Mouse (Mus musculus) MEL (cell line): ENCODE measurements around the gene Fam206a. TPM values are rescaled to one million over a fixed set of nuclear protein-coding genes. Genes with fewer than 3 reads are reported as not detected.

Experiments
- DNase-seq: peaks from one replicate; pipeline ENCODE4 v3.0.0; 2011; ENCODE audit warnings: low read depth, low spot score
- H3K27ac ChIP-seq: 2 replicates; pipeline ENCODE4 v1.5.1; 2012; ENCODE audit warnings: low read depth, mild to moderate bottlenecking, control low read depth, low read length, moderate library complexity; ENCODE audit not compliant: control insufficient read depth
- H3K27me3 ChIP-seq, 2 experiments: fragments of 150-350 bp in 1 of 2; sonication (generic) in 1 of 2; 2 replicates each; pipeline ENCODE4 v1.6.1; 2012; ENCODE audit warnings: low read length in 2 of 2, mild to moderate bottlenecking in 2 of 2, improper control_type of control experiment in 1 of 2, moderate library complexity in 1 of 2; ENCODE audit not compliant: insufficient read depth in 2 of 2, control insufficient read depth in 1 of 2
- H3K36me3 ChIP-seq, 2 experiments: 2 replicates each; pipeline ENCODE4 v1.6.1; 2012 to 2014; ENCODE audit warnings: low read length in 2 of 2, improper control_type of control experiment in 1 of 2, inconsistent platforms in 1 of 2, mild to moderate bottlenecking in 1 of 2; ENCODE audit not compliant: insufficient read depth in 2 of 2, control insufficient read depth in 1 of 2
- H3K4me1 ChIP-seq, 2 experiments: fragments of 150-350 bp in 1 of 2; sonication (generic) in 1 of 2; 2 replicates each; pipeline ENCODE4 v1.6.1; 2012; ENCODE audit warnings: low read length in 2 of 2, improper control_type of control experiment in 1 of 2, mild to moderate bottlenecking in 1 of 2; ENCODE audit not compliant: insufficient read depth in 2 of 2, control insufficient read depth in 1 of 2
- H3K4me3 ChIP-seq, 2 experiments: fragments of 150-350 bp in 1 of 2; sonication (generic) in 1 of 2; 2 replicates each; pipeline ENCODE4 v1.5.1; 2012; ENCODE audit warnings: low read depth in 2 of 2, low read length in 2 of 2, mild to moderate bottlenecking in 2 of 2, moderate library complexity in 2 of 2, control low read depth in 1 of 2, improper control_type of control experiment in 1 of 2; ENCODE audit not compliant: control insufficient read depth in 1 of 2, insufficient read depth in 1 of 2
- H3K79me2 ChIP-seq: 2 replicates; pipeline ENCODE4 v1.6.1; 2012; ENCODE audit warnings: mild to moderate bottlenecking, low read length, moderate library complexity; ENCODE audit not compliant: control insufficient read depth, poor library complexity, insufficient read depth
- H3K9ac ChIP-seq: 2 replicates; pipeline ENCODE4 v1.6.1; 2012; ENCODE audit warnings: low read depth, mild to moderate bottlenecking, control low read depth, low read length, moderate library complexity; ENCODE audit not compliant: control insufficient read depth, poor library complexity, severe bottlenecking
- H3K9me3 ChIP-seq: fragments of 150-350 bp; sonication (generic); replicated peaks from 2 replicates; pipeline ENCODE4 v1.6.1; 2012; ENCODE audit warnings: mild to moderate bottlenecking, low read length, improper control_type of control experiment, moderate library complexity; ENCODE audit not compliant: insufficient read depth
- BHLHE40 ChIP-seq: IDR thresholded peaks from 2 replicates; pipeline ENCODE4 v1.6.1; 2012; ENCODE audit warnings: low read depth, mild to moderate bottlenecking, inconsistent platforms, low read length, improper control_type of control experiment, borderline replicate concordance
- CTCF ChIP-seq, 3 experiments: IDR thresholded peaks in 2 of 3; conservative IDR thresholded peaks in 1 of 3; 2 replicates each; pipeline ENCODE4 v1.5.1; 2011 to 2012; ENCODE audit warnings: low read length in 3 of 3, low read depth in 2 of 3, mild to moderate bottlenecking in 2 of 3, improper control_type of control experiment in 1 of 3, inconsistent platforms in 1 of 3, mixed read lengths in 1 of 3, moderate library complexity in 1 of 3; ENCODE audit not compliant: control insufficient read depth in 1 of 3, insufficient read depth in 1 of 3, poor library complexity in 1 of 3, severe bottlenecking in 1 of 3
- E2F4 ChIP-seq: IDR thresholded peaks from 2 replicates; pipeline ENCODE4 v1.6.1; 2011; ENCODE audit warnings: low read depth, low read length, improper control_type of control experiment, borderline replicate concordance
- ELF1 ChIP-seq: IDR thresholded peaks from 2 replicates; pipeline ENCODE4 v1.6.1; 2014; ENCODE audit warnings: low read depth, mild to moderate bottlenecking, inconsistent platforms, low read length, improper control_type of control experiment, moderate library complexity
- ETS1 ChIP-seq: IDR thresholded peaks from 2 replicates; pipeline ENCODE4 v1.6.1; 2012; ENCODE audit warnings: low read depth, mild to moderate bottlenecking, inconsistent platforms, low read length, improper control_type of control experiment, moderate library complexity
- MEF2A ChIP-seq: IDR thresholded peaks from 2 replicates; pipeline ENCODE4 v1.6.1; 2014; ENCODE audit warnings: low read depth, mild to moderate bottlenecking, inconsistent platforms, low read length, improper control_type of control experiment; ENCODE audit not compliant: poor library complexity, insufficient replicate concordance, severe bottlenecking; ENCODE audit errors: extremely low read depth
- MXI1 ChIP-seq: IDR thresholded peaks from 2 replicates; pipeline ENCODE4 v1.6.1; 2011; ENCODE audit warnings: mild to moderate bottlenecking, low read depth, low read length, improper control_type of control experiment
- MYC ChIP-seq: IDR thresholded peaks from 2 replicates; pipeline ENCODE4 v1.6.1; 2011; ENCODE audit warnings: low read depth, mild to moderate bottlenecking, low read length, improper control_type of control experiment, moderate library complexity
- NELFE ChIP-seq: IDR thresholded peaks from 2 replicates; pipeline ENCODE4 v1.6.1; 2011; ENCODE audit warnings: low read depth, low read length, improper control_type of control experiment
- POLR2A ChIP-seq, 2 experiments: IDR thresholded peaks; 2 replicates each; pipeline ENCODE4 v1.6.1; 2011 to 2012; ENCODE audit warnings: low read length in 2 of 2, mild to moderate bottlenecking in 2 of 2, control low read depth in 1 of 2, improper control_type of control experiment in 1 of 2, low read depth in 1 of 2, moderate library complexity in 1 of 2; ENCODE audit not compliant: control insufficient read depth in 1 of 2, insufficient read depth in 1 of 2, poor library complexity in 1 of 2
- POLR2AphosphoS2 ChIP-seq: IDR thresholded peaks from 2 replicates; pipeline ENCODE4 v1.6.1; 2011; ENCODE audit warnings: low read length, improper control_type of control experiment
- RAD21 ChIP-seq: IDR thresholded peaks from 2 replicates; pipeline ENCODE4 v1.6.1; 2011; ENCODE audit warnings: mild to moderate bottlenecking, low read depth, low read length, improper control_type of control experiment
- SIN3A ChIP-seq: IDR thresholded peaks from 2 replicates; pipeline ENCODE4 v1.6.1; 2012; ENCODE audit warnings: low read length, improper control_type of control experiment, inconsistent platforms
- TCF12 ChIP-seq: IDR thresholded peaks from 2 replicates; pipeline ENCODE4 v1.6.1; 2014; ENCODE audit warnings: low read depth, mild to moderate bottlenecking, inconsistent platforms, low read length, improper control_type of control experiment, moderate library complexity
- UBTF ChIP-seq: IDR thresholded peaks from 2 replicates; pipeline ENCODE4 v1.6.1; 2012; ENCODE audit warnings: low read depth, mild to moderate bottlenecking, inconsistent platforms, low read length, improper control_type of control experiment, moderate library complexity, borderline replicate concordance; ENCODE audit not compliant: insufficient read depth
- USF1 ChIP-seq: IDR thresholded peaks from 2 replicates; pipeline ENCODE4 v1.6.1; 2014; ENCODE audit warnings: low read depth, mild to moderate bottlenecking, inconsistent platforms, low read length, improper control_type of control experiment, moderate library complexity
- polyA plus RNA-seq, 2 experiments: library from polyadenylated mRNA; stranded (reverse) in 1 of 2; unstranded in 1 of 2; fragments of >175 nt in 1 of 2; fragments of >200 nt in 1 of 2; gene quantifications; 2 replicates each; pipeline versions ENCODE4 v1.2.1 to v1.2.4; 2012; ENCODE audit warnings: low replicate concordance in 2 of 2, low read depth in 1 of 2; ENCODE audit not compliant: insufficient read length in 2 of 2, insufficient read depth in 1 of 2, missing spikeins in 1 of 2
- total RNA-seq: library from RNA; depleted of rRNA; stranded (reverse); fragments of 300-350 nt; gene quantifications from 2 replicates; pipeline ENCODE4 v1.2.3, GENCODE M21; 2012

Fam206a gene
- total and polyA plus RNA-seq, 3 experiments: 8.9 to 33.9 (median 27.8) TPM

DNA sequence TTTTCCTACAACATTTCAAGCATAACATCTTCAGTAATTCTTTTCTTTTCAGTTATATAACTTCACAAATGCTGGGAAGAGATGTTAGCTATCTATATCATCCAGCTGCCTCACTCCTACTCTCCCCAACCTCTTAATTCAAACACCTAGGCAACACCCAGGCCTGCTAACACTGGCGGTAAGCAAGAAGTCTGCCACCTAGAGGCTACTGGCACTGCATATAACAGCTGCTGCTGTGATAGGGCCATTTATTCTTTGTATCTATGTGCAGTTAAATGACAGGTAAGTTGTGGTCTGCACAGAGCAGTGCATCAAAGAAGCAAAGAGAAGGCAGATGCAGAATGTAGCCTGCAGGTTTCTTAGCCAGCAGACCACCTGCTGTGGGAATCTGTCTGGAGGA is 10.8 kb upstream of the Fam206a start:
- H3K36me3 ChIP-seq: peaks cover 0 to 50% of the 10 kb centered on the region in 2 experiments; a peak in 2 of 4 replicates
- no peaks in the 10 kb centered on the region for H3K27me3 ChIP-seq
- peak; percentile 50 for DNase-seq
- H3K4me1 ChIP-seq: no peaks in the 10 kb centered on the region
- no peaks in the 10 kb centered on the region for H3K9me3 ChIP-seq
- H3K9ac ChIP-seq: no peak overlapping the region
- no peak overlapping the region for H3K27ac ChIP-seq
- TF ChIP-seq E2F4 (no peak), CTCF (IDR thresholded peaks at IDR 0.05 in 2 of 3, conservative IDR thresholded peaks at IDR 0.05 in 1 of 3; ENCODE audit: control insufficient read depth in 1 of 3, insufficient read depth in 1 of 3, low read depth in 2 of 3, low read length in 3 of 3, poor library complexity in 1 of 3, severe bottlenecking in 1 of 3) (peak; percentile 48 to 58 (median 54))
- no peaks in the 10 kb centered on the region; the same call in 1 of the 2 replicates for H3K79me2 ChIP-seq
- H3K4me3 ChIP-seq: no peak overlapping the region

GRCm38 (mm10) chr4:56802669-56803150 is 565 bp downstream of the Fam206a start:
- H3K27ac ChIP-seq: peak overlapping the region; percentile 70
- H3K79me2 ChIP-seq: peaks cover 38% of the 10 kb centered on the region
- H3K9ac ChIP-seq: peak overlapping the region; percentile 92
- peak overlapping the region; percentile 97 to 98 for H3K4me3 ChIP-seq
- no peaks in the 10 kb centered on the region for H3K9me3 ChIP-seq
- no peak for TF ChIP-seq ETS1
- TF ChIP-seq MYC: peak; percentile 54; the same call in 1 of the 2 replicates
- TF ChIP-seq RAD21: no peak
- TF ChIP-seq USF1: no peak
- no peak for TF ChIP-seq MXI1
- no peaks in the 10 kb centered on the region for H3K27me3 ChIP-seq
- H3K4me1 ChIP-seq: peaks cover 0 to 13% of the 10 kb centered on the region in 2 experiments; a peak in 3 of 4 replicates
- H3K36me3 ChIP-seq: peaks cover 14 to 26% of the 10 kb centered on the region in 2 experiments
- DNase-seq: no peak

DNA sequence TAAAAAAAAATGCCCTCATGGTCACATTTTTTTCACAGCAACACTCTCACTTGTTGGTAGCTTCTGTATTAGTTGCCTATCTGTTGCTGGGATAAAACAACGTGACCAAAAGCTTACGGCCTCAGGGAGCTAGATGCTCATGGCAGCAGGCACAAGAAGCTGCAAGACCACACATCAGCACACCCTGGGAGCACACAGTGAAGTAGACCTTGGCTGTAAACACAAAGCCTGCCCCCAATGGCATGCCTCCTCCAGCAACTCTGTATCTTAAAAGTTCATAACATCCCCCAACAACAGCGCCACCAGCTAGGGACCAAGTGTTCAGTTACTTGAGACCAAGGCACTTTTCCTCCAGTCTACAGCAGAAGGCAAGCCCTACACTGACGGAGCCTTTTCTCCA is 6.9 kb downstream of the Fam206a start:
- DNase-seq: no peak
- peaks cover 2% of the 10 kb centered on the region; the same call in 1 of the 2 replicates for H3K79me2 ChIP-seq
- H3K9ac ChIP-seq: no peak overlapping the region
- no peaks in the 10 kb centered on the region for H3K9me3 ChIP-seq
- TF ChIP-seq BHLHE40 (no peak), E2F4 (no peak), NELFE (no peak), MEF2A (no peak), TCF12 (no peak), ELF1 (no peak), SIN3A (no peak), POLR2AphosphoS2 (peak; percentile 46; the same call in 1 of the 2 replicates), UBTF (no peak), POLR2A (IDR thresholded peaks at IDR 0.05; ENCODE audit: control insufficient read depth in 1 of 2, insufficient read depth in 1 of 2, low read depth in 1 of 2, low read length in 2 of 2, poor library complexity in 1 of 2) (peak in 1 of 2 experiments; percentile 29; a peak in 1 of 4 replicates)
- no peak overlapping the region for H3K27ac ChIP-seq
- H3K27me3 ChIP-seq: no peaks in the 10 kb centered on the region
- H3K36me3 ChIP-seq: peaks cover 3 to 12% of the 10 kb centered on the region in 2 experiments; a peak in 3 of 4 replicates
- no peaks in the 10 kb centered on the region for H3K4me1 ChIP-seq
- no peak overlapping the region for H3K4me3 ChIP-seq
